Mouse (Mus musculus) MEL (cell line): ENCODE results near the gene Zfr. TPM values are rescaled to one million over a fixed set of nuclear protein-coding genes. Genes with fewer than 3 reads are reported as not detected.
"Not testable (repeated sequence)": the region's sequence is repeated elsewhere in the genome, so short reads cannot be mapped to it uniquely, and the experiment has no call there.

Experiments
- DNase-seq: peaks from one replicate; pipeline ENCODE4 v3.0.0; 2011; ENCODE audit warnings: low read depth, low spot score
- H3K27ac ChIP-seq: 2 replicates; pipeline ENCODE4 v1.5.1; 2012; ENCODE audit warnings: low read depth, mild to moderate bottlenecking, control low read depth, low read length, moderate library complexity; ENCODE audit not compliant: control insufficient read depth
- H3K27me3 ChIP-seq, 2 experiments: fragments of 150-350 bp in 1 of 2; sonication (generic) in 1 of 2; 2 replicates each; pipeline ENCODE4 v1.6.1; 2012; ENCODE audit warnings: low read length in 2 of 2, mild to moderate bottlenecking in 2 of 2, improper control_type of control experiment in 1 of 2, moderate library complexity in 1 of 2; ENCODE audit not compliant: insufficient read depth in 2 of 2, control insufficient read depth in 1 of 2
- H3K36me3 ChIP-seq, 2 experiments: 2 replicates each; pipeline ENCODE4 v1.6.1; 2012 to 2014; ENCODE audit warnings: low read length in 2 of 2, improper control_type of control experiment in 1 of 2, inconsistent platforms in 1 of 2, mild to moderate bottlenecking in 1 of 2; ENCODE audit not compliant: insufficient read depth in 2 of 2, control insufficient read depth in 1 of 2
- H3K4me1 ChIP-seq, 2 experiments: fragments of 150-350 bp in 1 of 2; sonication (generic) in 1 of 2; 2 replicates each; pipeline ENCODE4 v1.6.1; 2012; ENCODE audit warnings: low read length in 2 of 2, improper control_type of control experiment in 1 of 2, mild to moderate bottlenecking in 1 of 2; ENCODE audit not compliant: insufficient read depth in 2 of 2, control insufficient read depth in 1 of 2
- H3K4me3 ChIP-seq, 2 experiments: fragments of 150-350 bp in 1 of 2; sonication (generic) in 1 of 2; 2 replicates each; pipeline ENCODE4 v1.5.1; 2012; ENCODE audit warnings: low read depth in 2 of 2, low read length in 2 of 2, mild to moderate bottlenecking in 2 of 2, moderate library complexity in 2 of 2, control low read depth in 1 of 2, improper control_type of control experiment in 1 of 2; ENCODE audit not compliant: control insufficient read depth in 1 of 2, insufficient read depth in 1 of 2
- H3K79me2 ChIP-seq: 2 replicates; pipeline ENCODE4 v1.6.1; 2012; ENCODE audit warnings: mild to moderate bottlenecking, low read length, moderate library complexity; ENCODE audit not compliant: control insufficient read depth, poor library complexity, insufficient read depth
- H3K9ac ChIP-seq: 2 replicates; pipeline ENCODE4 v1.6.1; 2012; ENCODE audit warnings: low read depth, mild to moderate bottlenecking, control low read depth, low read length, moderate library complexity; ENCODE audit not compliant: control insufficient read depth, poor library complexity, severe bottlenecking
- H3K9me3 ChIP-seq: fragments of 150-350 bp; sonication (generic); replicated peaks from 2 replicates; pipeline ENCODE4 v1.6.1; 2012; ENCODE audit warnings: mild to moderate bottlenecking, low read length, improper control_type of control experiment, moderate library complexity; ENCODE audit not compliant: insufficient read depth
- JUND ChIP-seq: IDR thresholded peaks from 2 replicates; pipeline ENCODE4 v1.6.1; 2011; ENCODE audit warnings: low read depth, mild to moderate bottlenecking, improper control_type of control experiment, low read length
- MYB ChIP-seq: IDR thresholded peaks from 2 replicates; pipeline ENCODE4 v1.6.1; 2011; ENCODE audit warnings: mild to moderate bottlenecking, low read depth, low read length, improper control_type of control experiment
- SIN3A ChIP-seq: IDR thresholded peaks from 2 replicates; pipeline ENCODE4 v1.6.1; 2012; ENCODE audit warnings: low read length, improper control_type of control experiment, inconsistent platforms
- SMC3 ChIP-seq: IDR thresholded peaks from 2 replicates; pipeline ENCODE4 v1.6.1; 2011; ENCODE audit warnings: low read depth, low read length, improper control_type of control experiment
- UBTF ChIP-seq: IDR thresholded peaks from 2 replicates; pipeline ENCODE4 v1.6.1; 2012; ENCODE audit warnings: low read depth, mild to moderate bottlenecking, inconsistent platforms, low read length, improper control_type of control experiment, moderate library complexity, borderline replicate concordance; ENCODE audit not compliant: insufficient read depth
- USF1 ChIP-seq: IDR thresholded peaks from 2 replicates; pipeline ENCODE4 v1.6.1; 2014; ENCODE audit warnings: low read depth, mild to moderate bottlenecking, inconsistent platforms, low read length, improper control_type of control experiment, moderate library complexity
- ZMIZ1 ChIP-seq: IDR thresholded peaks from 2 replicates; pipeline ENCODE4 v1.6.1; 2012; ENCODE audit warnings: low read depth, mild to moderate bottlenecking, inconsistent platforms, low read length, improper control_type of control experiment, moderate library complexity
- ZNF384 ChIP-seq: IDR thresholded peaks from 2 replicates; pipeline ENCODE4 v1.6.1; 2012; ENCODE audit warnings: low read depth, mild to moderate bottlenecking, inconsistent platforms, low read length, improper control_type of control experiment
- polyA plus RNA-seq, 2 experiments: library from polyadenylated mRNA; stranded (reverse) in 1 of 2; unstranded in 1 of 2; fragments of >175 nt in 1 of 2; fragments of >200 nt in 1 of 2; gene quantifications; 2 replicates each; pipeline versions ENCODE4 v1.2.1 to v1.2.4; 2012; ENCODE audit warnings: low replicate concordance in 2 of 2, low read depth in 1 of 2; ENCODE audit not compliant: insufficient read length in 2 of 2, insufficient read depth in 1 of 2, missing spikeins in 1 of 2
- total RNA-seq: library from RNA; depleted of rRNA; stranded (reverse); fragments of 300-350 nt; gene quantifications from 2 replicates; pipeline ENCODE4 v1.2.3, GENCODE M21; 2012

The Zfr gene
- total and polyA plus RNA-seq, 3 experiments, result 54.4 to 199 (median 108) TPM

GRCm38 (mm10) chr15:12217332-12217731, 99.7 kb downstream of the Zfr start:
- H3K27me3 ChIP-seq, H3K9ac ChIP-seq, H3K36me3 ChIP-seq, H3K4me3 ChIP-seq, DNase-seq, H3K4me1 ChIP-seq, H3K27ac ChIP-seq, H3K9me3 ChIP-seq: not testable (repeated sequence)
- TF ChIP-seq ZNF384, result peak; percentile 75
- peaks cover 77% of the 10 kb centered on the region for H3K79me2 ChIP-seq

- no peaks in the 10 kb centered on the region; a peak in 1 of 4 replicates for H3K4me1 ChIP-seq
- H3K36me3 ChIP-seq, result peaks cover 0 to 2% of the 10 kb centered on the region in 2 experiments; a peak in 1 of 4 replicates
- no peak for DNase-seq
- no peak overlapping the region for H3K27ac ChIP-seq
- TF ChIP-seq SMC3, result no peak
- no peak for TF ChIP-seq JUND
- no peak for TF ChIP-seq USF1
- no peak for TF ChIP-seq MYB
- no peak for TF ChIP-seq ZMIZ1
- peaks cover 80% of the 10 kb centered on the region for H3K79me2 ChIP-seq
- H3K9ac ChIP-seq, result no peak overlapping the region
- no peaks in the 10 kb centered on the region for H3K9me3 ChIP-seq
- H3K27me3 ChIP-seq, result no peaks in the 10 kb centered on the region
- no peak overlapping the region for H3K4me3 ChIP-seq
Measured at GRCm38 (mm10) chr15:12217849-12218248, 100.2 kb downstream of the Zfr start.

GRCm38 (mm10) chr15:12218583-12219382, 101.2 kb downstream of the Zfr start:
- H3K36me3 ChIP-seq, result peaks cover 0 to 2% of the 10 kb centered on the region in 2 experiments; a peak in 1 of 4 replicates
- no peak overlapping the region for H3K27ac ChIP-seq
- H3K9me3 ChIP-seq, result no peaks in the 10 kb centered on the region
- TF ChIP-seq SIN3A, result no peak
- TF ChIP-seq UBTF, result no peak
- no peak overlapping the region for H3K4me3 ChIP-seq
- no peak overlapping the region for H3K9ac ChIP-seq
- DNase-seq, result no peak
- H3K79me2 ChIP-seq, result peaks cover 76% of the 10 kb centered on the region
- H3K4me1 ChIP-seq, result no peaks in the 10 kb centered on the region; a peak in 1 of 4 replicates
- no peaks in the 10 kb centered on the region for H3K27me3 ChIP-seq
